ENCODE assay signal across 8 mouse cellular contexts in genomic region chr14:21499011-21499581, GRCm38 (mm10). TPM values are rescaled to one million over a fixed set of nuclear protein-coding genes. Genes with fewer than 3 reads are reported as not detected.
DNase-seq lines count a peak whose midpoint lies in the region; ATAC-seq and TF ChIP-seq lines count a peak whose summit lies in the region.

No protein-coding gene starts in this region.

- TF ChIP-seq POLR2A in thymus, adult 2 months (IDR thresholded peaks at IDR 0.05; ENCODE audit: control insufficient read depth, extremely low read depth, insufficient read depth, low read length, poor library complexity), result no peak

- H3K9ac ChIP-seq in kidney, embryonic 14.5 days (ENCODE audit: low read depth, low read length), result peak overlapping the region; percentile 91
- H3K9ac ChIP-seq in liver, embryonic 12.5 days, result peak overlapping the region; percentile 81
- H3K9ac ChIP-seq in neural tube, embryonic 11.5 days (ENCODE audit: low read length), result peak overlapping the region; percentile 92

- no peaks in the 10 kb centered on the region for H3K36me3 ChIP-seq in kidney, embryonic 14.5 days (ENCODE audit: control insufficient read depth, insufficient read depth, low read length)
- no peaks in the 10 kb centered on the region for H3K36me3 ChIP-seq in liver, embryonic 12.5 days
- H3K36me3 ChIP-seq in neural tube, embryonic 11.5 days (ENCODE audit: control insufficient read depth, insufficient read depth, low read length), result no peaks in the 10 kb centered on the region
- no peaks in the 10 kb centered on the region for H3K36me3 ChIP-seq in thymus, adult 2 months (ENCODE audit: control insufficient read depth, insufficient read depth, low read length)

- ATAC-seq in frontal cortex, adult (ENCODE audit: low TSS enrichment), result no peak
- ATAC-seq in kidney, embryonic 14.5 days (ENCODE audit: low FRiP score, low TSS enrichment), result no peak
- no peak for ATAC-seq in liver, embryonic 12.5 days
- no peak for ATAC-seq in neural tube, embryonic 11.5 days (ENCODE audit: insufficient read depth, low FRiP score, low TSS enrichment)

- intact Hi-C loops in gastrocnemius, postnatal 36 days (cut with DNase I), result loop anchor here (10.0 kb wide), 1 partner anchor 86 kb away; no protein-coding TSS in a partner anchor

- peaks cover 20% of the 10 kb centered on the region for H3K4me1 ChIP-seq in kidney, embryonic 14.5 days (ENCODE audit: control insufficient read depth, insufficient read depth, low read length)
- peaks cover 43% of the 10 kb centered on the region for H3K4me1 ChIP-seq in liver, embryonic 12.5 days
- peaks cover 3% of the 10 kb centered on the region for H3K4me1 ChIP-seq in neural tube, embryonic 11.5 days (ENCODE audit: control insufficient read depth, insufficient read depth, low read length)
- peaks cover 12% of the 10 kb centered on the region for H3K4me1 ChIP-seq in thymus, adult 2 months (replicated peaks; ENCODE audit: control insufficient read depth, insufficient read depth, low read length)

- peak; percentile 45 to 50 for DNase-seq in frontal cortex, postnatal 14 days (ENCODE audit: low spot score in 2 of 2)
- peak; percentile 66 for DNase-seq in cerebellum, adult 8-10 months
- DNase-seq in gastrocnemius, postnatal 36 days, result peak; percentile 8 to 39
- peak; percentile 67 for DNase-seq in neural tube, embryonic 11.5 days (ENCODE audit: low spot score)
- DNase-seq in thymus, adult 2 months, result peak; percentile 62

- TF ChIP-seq CTCF in thymus, adult 2 months (IDR thresholded peaks at IDR 0.05; ENCODE audit: borderline replicate concordance, control insufficient read depth, extremely low read depth, insufficient read depth, low read length, poor library complexity), result no peak

- under 1% methylated on average over 32 of the region's 33 CpGs for WGBS in kidney, embryonic 14.5 days
- WGBS in liver, embryonic 12.5 days (ENCODE audit: insufficient replicate concordance), result 1% methylated on average over 30 of the region's 33 CpGs
- WGBS in neural tube, embryonic 11.5 days, result under 1% methylated on average over 33 of the region's 33 CpGs
- 6% methylated on average over 33 of the region's 33 CpGs for WGBS in thymus, adult 2 months

- H3K27me3 ChIP-seq in kidney, embryonic 14.5 days (ENCODE audit: control insufficient read depth, insufficient read depth, low read length), result no peaks in the 10 kb centered on the region
- peaks cover 10% of the 10 kb centered on the region for H3K27me3 ChIP-seq in liver, embryonic 12.5 days (replicated peaks)
- H3K27me3 ChIP-seq in neural tube, embryonic 11.5 days (ENCODE audit: control insufficient read depth, insufficient read depth, low read length), result no peaks in the 10 kb centered on the region
- H3K27me3 ChIP-seq in thymus, adult 2 months (ENCODE audit: control insufficient read depth, insufficient read depth, low read length), result no peaks in the 10 kb centered on the region

- H3K4me2 ChIP-seq in kidney, embryonic 14.5 days (replicated peaks; ENCODE audit: low read depth, low read length), result peak overlapping the region; percentile 83
- peak overlapping the region; percentile 95 for H3K4me2 ChIP-seq in liver, embryonic 12.5 days
- peak overlapping the region; percentile 82 for H3K4me2 ChIP-seq in neural tube, embryonic 11.5 days (ENCODE audit: low read depth)

- H3K4me3 ChIP-seq in kidney, embryonic 14.5 days (ENCODE audit: low read length), result peak overlapping the region; percentile 86
- H3K4me3 ChIP-seq in liver, embryonic 12.5 days, result peak overlapping the region; percentile 90
- peak overlapping the region; percentile 90 for H3K4me3 ChIP-seq in neural tube, embryonic 11.5 days (ENCODE audit: low read depth, low read length)
- H3K4me3 ChIP-seq in thymus, adult 2 months (ENCODE audit: control insufficient read depth, insufficient read depth, low read length), result peak overlapping the region; percentile 77

- H3K9me3 ChIP-seq in kidney, embryonic 14.5 days (ENCODE audit: control insufficient read depth, low read length), result no peaks in the 10 kb centered on the region
- H3K9me3 ChIP-seq in liver, embryonic 12.5 days (replicated peaks), result no peaks in the 10 kb centered on the region
- H3K9me3 ChIP-seq in neural tube, embryonic 11.5 days (ENCODE audit: control insufficient read depth, low read length), result no peaks in the 10 kb centered on the region

- peak overlapping the region; percentile 95 for H3K27ac ChIP-seq in kidney, embryonic 14.5 days (ENCODE audit: low read depth, low read length)
- H3K27ac ChIP-seq in liver, embryonic 12.5 days, result peak overlapping the region; percentile 85
- peak overlapping the region; percentile 98 for H3K27ac ChIP-seq in neural tube, embryonic 11.5 days (ENCODE audit: low read depth, low read length)
- H3K27ac ChIP-seq in thymus, adult 2 months (ENCODE audit: control insufficient read depth, insufficient read depth, low read length), result no peak overlapping the region

RNA-seq across cellular contexts. Expression of gene Kat6b, which starts 17.9 kb away (rescaled TPM):
- total RNA-seq in gastrocnemius, postnatal 36 days (2021), result 10 to 100 TPM; 17.6 to 22.7 TPM
- polyA plus RNA-seq in kidney, embryonic 14.5 days (2014; fragmentation: Nextera tagmentation; extraction: Ambion mirVana), result 15.1 and 22.0 TPM in 2 replicates
- 3.7 and 3.9 TPM in 2 replicates for polyA plus RNA-seq in liver, embryonic 12.5 days (2016; fragmentation: Nextera tagmentation; extraction: Ambion mirVana)
- 12.7 and 15.6 TPM in 2 replicates for polyA plus RNA-seq in neural tube, embryonic 11.5 days (2014; fragmentation: Nextera tagmentation; extraction: Ambion mirVana)
- 16.6 and 19.8 TPM in 2 replicates for polyA plus RNA-seq in thymus, adult 2 months (2012; rRNA removed)
